Mouse (Mus musculus) G1E (cell line): ENCODE results near the gene Rnf34. TPM values are rescaled to one million over a fixed set of nuclear protein-coding genes. Genes with fewer than 3 reads are reported as not detected.

ENCODE experiments used
- ATAC-seq: 2 replicates; pipeline ENCODE4 v1.8.0; 2016; ENCODE audit warnings: mild to moderate bottlenecking; ENCODE audit not compliant: insufficient number of reproducible peaks, poor library complexity, low FRiP score, severe bottlenecking; ENCODE audit errors: extremely low read depth
- DNase-seq: peaks from one replicate; pipeline ENCODE4 v3.0.0; 2012; ENCODE audit warnings: low spot score
- H3K27me3 ChIP-seq: 2 replicates; pipeline ENCODE4 v1.6.1; 2012; ENCODE audit warnings: mild to moderate bottlenecking, low read length, inconsistent platforms; ENCODE audit not compliant: insufficient read depth
- H3K36me3 ChIP-seq: replicated peaks from 2 replicates; pipeline ENCODE3; 2012; ENCODE audit warnings: mild to moderate bottlenecking, inconsistent platforms
- H3K4me1 ChIP-seq: 2 replicates; pipeline ENCODE4 v1.6.1; 2012; ENCODE audit warnings: low read depth, low read length, inconsistent platforms, mixed read lengths; ENCODE audit not compliant: insufficient read depth
- H3K4me3 ChIP-seq: 2 replicates; pipeline ENCODE4 v1.5.1; 2012; ENCODE audit warnings: low read depth, mild to moderate bottlenecking, inconsistent platforms, low read length, moderate library complexity, mixed read lengths
- H3K9me3 ChIP-seq: replicated peaks from 2 replicates; pipeline ENCODE4 v1.6.1; 2012; ENCODE audit warnings: inconsistent platforms
- CTCF ChIP-seq: IDR thresholded peaks from 2 replicates; pipeline ENCODE4 v1.5.1; 2012; ENCODE audit warnings: low read depth, low read length, inconsistent platforms, mixed read lengths
- GATA1 ChIP-seq: IDR thresholded peaks from 2 replicates; pipeline ENCODE4 v1.6.1; 2012; ENCODE audit warnings: borderline replicate concordance, low read length, inconsistent platforms, mixed read lengths
- GATA2 ChIP-seq: IDR thresholded peaks from 2 replicates; pipeline ENCODE4 v1.6.1; 2012; ENCODE audit warnings: low read depth, low read length, inconsistent platforms, borderline replicate concordance
- POLR2AphosphoS5 ChIP-seq: IDR thresholded peaks from 2 replicates; pipeline ENCODE4 v1.6.1; 2012; ENCODE audit warnings: low read depth, low read length, inconsistent platforms; ENCODE audit not compliant: insufficient replicate concordance
- TAL1 ChIP-seq: conservative IDR thresholded peaks from 2 replicates; pipeline ENCODE4 v1.6.1; 2012; ENCODE audit warnings: low read depth, low read length, inconsistent platforms, mixed read lengths
- polyA plus RNA-seq: library from polyadenylated mRNA; stranded (reverse); fragments of >175 nt; gene quantifications from 2 replicates; pipeline ENCODE4 v1.2.3, GENCODE M21; 2012
- total RNA-seq, 2 experiments: library from RNA; stranded (forward) in 1 of 2; stranded (reverse) in 1 of 2; fragments of 200-1000 nt in 1 of 2; fragments of >200 nt in 1 of 2; fragmentation: Nextera tagmentation in 1 of 2; gene quantifications; 2 replicates each; pipeline ENCODE4 v1.2.3; 2014 to 2017

Rnf34 gene
- total RNA-seq (2014; fragmentation: Nextera tagmentation) (12.9 and 13.4 TPM in 2 replicates), total RNA-seq (2017) (23.8 and 26.7 TPM in 2 replicates), polyA plus RNA-seq (10.7 and 18.6 TPM in 2 replicates)

DNA sequence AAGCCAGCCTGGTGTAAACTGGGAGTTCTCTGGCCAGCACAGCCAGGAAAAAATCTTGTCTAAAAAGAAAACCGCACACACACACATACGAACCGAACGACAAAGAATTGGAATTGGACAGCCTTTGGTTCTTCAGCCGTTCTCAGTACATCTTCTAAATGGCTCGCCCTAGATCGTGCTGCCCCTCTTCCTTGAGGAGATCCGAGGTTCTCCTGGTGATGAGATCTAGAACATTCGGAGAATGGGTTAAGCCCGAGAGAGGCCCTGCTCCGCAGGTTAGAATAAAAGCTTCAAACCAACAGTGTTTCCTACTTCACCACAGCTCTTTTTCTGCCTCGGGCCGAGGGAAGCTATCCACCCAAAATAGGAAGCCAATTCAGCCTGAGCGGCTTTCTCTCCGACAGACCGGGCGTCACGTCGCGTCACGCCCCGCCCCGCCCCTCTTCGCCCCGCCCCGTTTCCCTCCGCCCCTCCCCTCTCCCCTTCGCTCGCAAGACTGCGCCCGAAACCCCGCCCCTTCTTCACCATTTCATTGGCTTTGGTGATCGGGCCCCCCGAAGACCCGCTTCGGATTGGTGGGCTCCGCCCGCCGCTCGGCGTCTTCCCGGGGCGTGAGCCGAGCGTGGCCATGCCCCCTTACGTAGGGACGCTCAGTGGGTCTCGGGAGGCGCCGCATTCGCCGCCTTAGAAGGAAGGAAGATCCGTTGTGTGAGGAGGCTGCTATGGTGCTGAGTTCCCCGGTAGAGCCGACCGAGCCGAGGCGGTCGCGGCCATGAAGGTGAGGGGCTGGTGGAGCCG, at the start of gene Rnf34:
Gene Rnf34 (plus strand): TSS at position 528 of the 798 bp plus-strand sequence.
- peaks cover 9% of the 10 kb centered on the region for H3K36me3 ChIP-seq
- ATAC-seq = peak; percentile 99
- DNase-seq = peak; percentile 97
- no peak for TF ChIP-seq TAL1
- TF ChIP-seq GATA1 = no peak
- TF ChIP-seq POLR2AphosphoS5 = no peak
- TF ChIP-seq CTCF = no peak
- no peak for TF ChIP-seq GATA2
- peak within 1 kb of the TSS; percentile 85 for H3K4me3 ChIP-seq
- H3K9me3 ChIP-seq = no peaks in the 10 kb centered on the region
- peaks cover 27% of the 10 kb centered on the region for H3K4me1 ChIP-seq
- no peaks in the 10 kb centered on the region for H3K27me3 ChIP-seq

DNA sequence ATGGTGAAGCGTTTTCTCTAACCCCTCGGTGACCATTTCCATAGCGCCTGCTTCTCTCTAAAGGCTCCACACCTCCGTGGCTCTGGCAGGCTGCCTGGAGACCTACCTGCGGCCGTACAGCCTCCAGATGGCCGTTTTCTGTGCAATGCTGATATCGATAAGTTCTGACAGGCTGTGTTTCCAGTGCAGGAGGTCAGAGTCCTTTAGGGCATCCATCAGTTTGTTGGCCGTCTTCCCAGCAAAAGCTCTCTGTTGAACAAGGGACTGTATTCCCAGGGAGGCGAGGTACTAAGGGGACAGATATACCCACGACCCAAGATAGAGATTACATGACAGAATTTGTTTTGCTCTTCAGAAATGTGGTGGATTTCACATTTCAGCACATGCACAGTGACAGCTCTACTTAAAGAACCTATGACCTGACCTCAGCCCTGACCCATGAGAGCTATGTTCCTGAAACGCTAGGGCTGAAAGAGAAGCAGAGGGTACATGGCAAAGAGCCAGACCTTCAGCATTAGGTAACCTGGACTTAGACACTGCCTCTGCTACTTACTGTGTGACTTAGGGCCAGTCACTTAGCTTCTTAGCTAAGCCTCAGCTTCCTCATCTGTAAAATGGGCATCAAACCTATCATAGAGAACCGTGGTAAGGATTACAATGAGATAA, 49.4 kb upstream of the Rnf34 start:
- ATAC-seq = no peak

DNA sequence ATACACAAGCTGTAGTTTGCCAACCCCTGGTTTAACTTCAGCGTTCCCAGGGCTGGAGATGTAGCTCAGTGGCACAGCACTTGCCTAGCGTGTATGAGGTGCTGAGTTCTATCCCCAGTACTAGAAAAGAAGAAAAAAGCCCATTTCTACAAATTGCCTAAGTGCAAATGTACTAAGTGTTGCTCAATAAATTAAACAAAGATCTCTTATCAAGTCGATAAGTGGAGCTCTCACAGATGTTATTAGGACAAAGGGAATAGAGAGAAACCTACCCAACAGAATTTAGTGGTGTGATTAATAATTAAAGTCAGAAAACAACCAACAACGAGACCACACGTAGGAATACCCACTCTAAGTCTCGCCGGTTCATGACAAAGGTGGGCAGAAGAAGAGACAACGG, 48.2 kb upstream of the Rnf34 start:
- no peak for TF ChIP-seq CTCF
- TF ChIP-seq TAL1 = no peak
- no peak for TF ChIP-seq GATA1
- no peak for TF ChIP-seq GATA2
- TF ChIP-seq POLR2AphosphoS5 = no peak
- Histone ChIP-seq H3K9me3 (no peaks in the 10 kb centered on the region), H3K27me3 (no peaks in the 10 kb centered on the region), H3K4me3 (no peak overlapping the region), H3K36me3 (peaks cover 97% of the 10 kb centered on the region), H3K4me1 (peaks cover 21% of the 10 kb centered on the region)
- no peak for ATAC-seq
- DNase-seq = no peak

More for the DNA sequence above, 49.4 kb upstream of the Rnf34 start:
- H3K27me3 ChIP-seq = no peaks in the 10 kb centered on the region
- peaks cover 93% of the 10 kb centered on the region for H3K36me3 ChIP-seq
- DNase-seq = no peak
- H3K9me3 ChIP-seq = no peaks in the 10 kb centered on the region
- H3K4me1 ChIP-seq = peaks cover 21% of the 10 kb centered on the region
- TF ChIP-seq POLR2AphosphoS5 (no peak), TAL1 (no peak), CTCF (no peak), GATA1 (no peak), GATA2 (no peak)
- H3K4me3 ChIP-seq = no peak overlapping the region

DNA sequence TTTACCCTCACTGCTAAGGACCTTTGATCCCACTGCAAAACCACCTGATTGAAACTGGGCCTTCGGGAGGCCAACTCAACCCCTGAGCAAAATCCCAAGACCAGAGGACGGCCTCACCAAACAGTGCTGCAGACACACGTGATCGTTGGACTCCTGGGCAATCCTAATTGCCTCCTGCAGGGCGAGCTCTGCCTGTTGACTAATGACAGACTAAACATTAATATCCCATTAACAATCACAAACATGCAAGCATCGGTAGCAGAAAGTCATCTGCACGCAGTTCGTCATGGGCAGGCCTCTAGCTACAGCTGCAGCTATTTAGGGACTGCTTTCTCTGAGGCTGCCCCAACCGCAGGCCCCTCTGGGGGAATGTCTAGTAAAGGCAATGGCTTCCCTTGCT, 47.1 kb upstream of the Rnf34 start:
- H3K4me1 ChIP-seq = peaks cover 21% of the 10 kb centered on the region

DNA sequence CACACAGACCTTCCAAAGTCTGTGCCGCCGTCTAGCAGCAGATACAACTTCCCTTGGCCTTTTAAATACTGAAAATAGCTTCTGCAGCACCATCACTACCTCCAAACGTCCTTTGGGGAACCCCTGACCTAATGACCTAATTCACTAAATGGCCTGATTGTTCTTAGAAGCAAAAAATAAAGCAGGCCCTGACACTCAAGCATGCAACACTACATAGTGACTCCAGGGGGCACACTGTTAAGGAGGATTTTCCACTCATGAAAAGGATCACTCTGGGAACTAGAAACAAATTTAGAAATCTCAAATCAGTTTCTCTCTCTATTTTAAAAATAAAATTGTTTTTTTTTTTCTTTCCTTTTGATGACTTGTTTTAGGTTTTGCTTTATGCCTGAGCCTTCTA, 44.3 kb upstream of the Rnf34 start:
- ATAC-seq (no peak), DNase-seq (no peak)
- no peak overlapping the region for H3K4me3 ChIP-seq
- peaks cover 96% of the 10 kb centered on the region for H3K36me3 ChIP-seq
- TF ChIP-seq GATA1 (no peak), CTCF (no peak), TAL1 (no peak), POLR2AphosphoS5 (no peak), GATA2 (no peak)
- no peaks in the 10 kb centered on the region for H3K9me3 ChIP-seq
- H3K27me3 ChIP-seq = no peaks in the 10 kb centered on the region
- H3K4me1 ChIP-seq = peaks cover 7% of the 10 kb centered on the region; the same call in 1 of the 2 replicates

More for the DNA sequence above, 47.1 kb upstream of the Rnf34 start:
- ATAC-seq (no peak), DNase-seq (no peak)
- Histone ChIP-seq H3K9me3 (no peaks in the 10 kb centered on the region), H3K4me3 (no peak overlapping the region), H3K36me3 (peaks cover 100% of the 10 kb centered on the region), H3K27me3 (no peaks in the 10 kb centered on the region)
- TF ChIP-seq TAL1 (no peak), GATA2 (no peak), POLR2AphosphoS5 (no peak), GATA1 (no peak), CTCF (no peak)
